ENCODE assay signal across 10 mouse cellular contexts in the genomic region with DNA sequence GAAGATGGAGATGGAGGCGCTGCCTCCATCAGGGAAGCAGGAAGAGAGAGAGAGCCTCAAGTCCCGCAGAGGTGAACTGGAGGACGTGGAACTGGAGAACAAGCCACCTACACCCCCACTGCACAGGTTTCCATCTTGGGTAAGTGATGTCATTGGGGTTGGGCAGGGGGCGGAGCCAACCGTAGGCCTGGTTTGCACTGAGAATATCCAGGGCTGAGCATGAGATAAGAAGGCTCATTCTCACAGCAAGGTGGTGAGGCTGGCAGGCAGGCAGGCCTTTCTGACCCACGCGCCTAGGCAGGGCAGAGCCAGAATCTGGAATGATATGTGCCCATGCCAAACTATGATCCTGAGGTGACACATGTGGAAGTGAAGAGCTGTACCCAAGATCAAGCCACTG. TPM values are rescaled to one million over a fixed set of nuclear protein-coding genes. Genes with fewer than 3 reads are reported as not detected.
DNase-seq lines count a peak whose midpoint lies in the region; ATAC-seq lines count a peak whose summit lies in the region.
"Had no signal": no experiment of that assay in that cellular context is flagged by ENCODE, and none has a peak within 500 bp of the region (broad histone marks: within the 10 kb centered on the region; RNA-seq: fewer than 3 reads in every experiment).

No protein-coding gene starts in this region.

- DNase-seq in 416B (ENCODE audit: low read depth), result peak; percentile 6
- peak; percentile 28 for DNase-seq in ES-CJ7 (ENCODE audit: low read depth, low spot score)
- DNase-seq in heart, adult 9 months (ENCODE audit: low spot score in 2 of 2), result peak; percentile 73 to 84
- DNase-seq in liver, embryonic 11.5 days (ENCODE audit: low spot score), result peak; percentile 34
- no peak for DNase-seq in kidney, adult 9 months
- DNase-seq: cerebellum, adult 11 months had no signal

- H3K36me3 ChIP-seq in liver, embryonic 11.5 days (ENCODE audit: control insufficient read depth, insufficient read depth, low read length), result no peaks in the 10 kb centered on the region; the same call in 1 of the 2 replicates
- H3K36me3 ChIP-seq in forebrain, embryonic 15.5 days, result peaks cover 2% of the 10 kb centered on the region; the same call in 1 of the 2 replicates

- H3K4me3 ChIP-seq in liver, embryonic 11.5 days (ENCODE audit: low read depth, low read length), result no peak overlapping the region
- H3K4me3 ChIP-seq in forebrain, embryonic 15.5 days, result no peak overlapping the region
- H3K4me3 ChIP-seq: forebrain, embryonic 12.5 days had no signal

- no peak overlapping the region for H3K27ac ChIP-seq in liver, embryonic 11.5 days (ENCODE audit: low read depth, low read length)
- H3K27ac ChIP-seq in forebrain, embryonic 15.5 days (replicated peaks), result no peak overlapping the region
- H3K27ac ChIP-seq: forebrain, embryonic 12.5 days; hindbrain, postnatal 0 days had no signal

- no peak overlapping the region for H3K4me2 ChIP-seq in liver, embryonic 11.5 days
- H3K4me2 ChIP-seq in forebrain, embryonic 15.5 days (replicated peaks), result no peak overlapping the region
- H3K4me2 ChIP-seq: forebrain, embryonic 12.5 days had no signal

- WGBS in liver, embryonic 11.5 days, result 55% methylated on average over 7 of the region's 7 CpGs
- 91% methylated on average over 7 of the region's 7 CpGs for WGBS in forebrain, embryonic 15.5 days

- H3K27me3 ChIP-seq in liver, embryonic 11.5 days (replicated peaks; ENCODE audit: control insufficient read depth, insufficient read depth, low read length), result no peaks in the 10 kb centered on the region
- no peaks in the 10 kb centered on the region for H3K27me3 ChIP-seq in forebrain, embryonic 15.5 days
- H3K27me3 ChIP-seq: forebrain, embryonic 12.5 days had no signal

- no peak overlapping the region for H3K9ac ChIP-seq in liver, embryonic 11.5 days (ENCODE audit: low read depth, low read length)
- no peak overlapping the region for H3K9ac ChIP-seq in forebrain, embryonic 15.5 days (replicated peaks)
- H3K9ac ChIP-seq: forebrain, embryonic 12.5 days had no signal

- H3K9me3 ChIP-seq in liver, embryonic 11.5 days (ENCODE audit: control insufficient read depth, low read length), result no peaks in the 10 kb centered on the region
- H3K9me3 ChIP-seq in forebrain, embryonic 15.5 days, result no peaks in the 10 kb centered on the region
- H3K9me3 ChIP-seq: forebrain, embryonic 12.5 days had no signal

- ATAC-seq in liver, embryonic 11.5 days (replicated peaks; ENCODE audit: low FRiP score), result peak; percentile 89
- no peak for ATAC-seq in forebrain, embryonic 15.5 days (replicated peaks)
- ATAC-seq in inflammation-experienced regulatory T-cells, adult 6 months, result no peak
- ATAC-seq: hindbrain, postnatal 0 days had no signal

- no peaks in the 10 kb centered on the region; the same call in 1 of the 2 replicates for H3K4me1 ChIP-seq in liver, embryonic 11.5 days (replicated peaks; ENCODE audit: control insufficient read depth, insufficient read depth, low read length)
- H3K4me1 ChIP-seq in forebrain, embryonic 15.5 days, result no peaks in the 10 kb centered on the region
- H3K4me1 ChIP-seq: forebrain, embryonic 12.5 days had no signal

RNA-seq across cellular contexts. Expression of a gene that starts 26.3 kb away (rescaled TPM):
- polyA plus RNA-seq in liver, embryonic 11.5 days (2014; fragmentation: Nextera tagmentation; extraction: Ambion mirVana), result 0.96 and 1.0 TPM in 2 replicates
- 1.6 and 1.7 TPM in 2 replicates for polyA plus RNA-seq in forebrain, embryonic 15.5 days (2015; fragmentation: Nextera tagmentation; extraction: Ambion mirVana)
- polyA plus RNA-seq in inflammation-experienced regulatory T-cells, adult 6 months (2017; shearing (Covaris generic)), result under 1 TPM; 0.07 to 0.14 (median 0.09) TPM

RNA-seq across cellular contexts. Expression of a gene that starts 34.2 kb away (rescaled TPM):
- polyA plus RNA-seq in liver, embryonic 11.5 days (2014; fragmentation: Nextera tagmentation; extraction: Ambion mirVana), result 17.0 and 18.7 TPM in 2 replicates
- polyA plus RNA-seq in forebrain, embryonic 15.5 days (2015; fragmentation: Nextera tagmentation; extraction: Ambion mirVana), result 18.5 and 21.6 TPM in 2 replicates
- polyA plus RNA-seq in inflammation-experienced regulatory T-cells, adult 6 months (2017; shearing (Covaris generic)), result 10 to 100 TPM; 24.0 to 33.4 (median 31.1) TPM

RNA-seq across cellular contexts. Expression of a gene that starts 47.8 kb away (rescaled TPM):
- 5.4 and 5.5 TPM in 2 replicates for polyA plus RNA-seq in liver, embryonic 11.5 days (2014; fragmentation: Nextera tagmentation; extraction: Ambion mirVana)
- polyA plus RNA-seq in forebrain, embryonic 15.5 days (2015; fragmentation: Nextera tagmentation; extraction: Ambion mirVana), result 55.1 and 58.6 TPM in 2 replicates
- 10 to 100 TPM; 29.6 to 43.9 (median 34.4) TPM for polyA plus RNA-seq in inflammation-experienced regulatory T-cells, adult 6 months (2017; shearing (Covaris generic))
